Mouse (Mus musculus): ENCODE results near the gene Trpc4.
A peak's percentile ranks its signal among the peaks of the same experiment; 100 is the strongest.

DNA sequence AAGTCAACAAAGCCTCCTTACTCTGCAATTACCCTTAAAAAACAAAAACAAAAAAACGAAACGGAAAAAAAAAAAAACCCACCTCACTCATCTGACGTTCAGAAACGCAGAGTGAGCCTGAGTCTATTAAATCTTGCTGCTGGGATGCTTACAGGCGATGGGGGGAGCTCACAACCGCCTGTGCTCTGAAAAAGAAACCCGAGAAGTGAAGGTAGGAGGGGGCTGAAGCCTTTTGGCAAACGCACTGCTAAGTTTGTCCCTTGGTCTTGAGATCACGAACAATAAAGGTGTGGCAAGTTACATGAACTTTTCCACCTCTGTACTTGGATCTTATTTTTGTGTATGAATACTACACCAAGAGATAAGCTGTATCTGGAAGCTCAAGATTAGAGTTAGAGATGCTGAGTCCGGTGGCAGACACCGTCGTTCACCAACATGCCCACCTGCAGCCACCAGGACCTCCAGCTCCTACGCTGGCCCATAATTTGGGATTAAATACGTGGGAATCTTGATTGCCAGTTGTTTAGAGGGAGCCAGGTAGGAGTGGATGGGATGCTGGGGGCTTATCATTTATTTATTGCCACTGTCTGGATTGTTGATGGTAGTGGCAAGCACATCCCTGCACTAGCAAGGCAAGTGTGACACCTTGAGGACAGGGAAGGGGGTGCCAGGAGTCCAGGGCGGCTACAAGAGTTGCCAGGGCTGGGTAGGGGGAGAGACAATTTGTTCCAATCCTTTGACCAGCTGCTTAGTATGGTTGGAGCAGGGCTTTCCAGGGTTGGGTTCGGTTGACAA is 794 bp upstream of the Trpc4 start:
- TF ChIP-seq POLR2A (IDR thresholded peaks at IDR 0.05; ENCODE audit: borderline replicate concordance, insufficient read depth, low read length) = no peak
- TF ChIP-seq CTCF (IDR thresholded peaks at IDR 0.05; ENCODE audit: borderline replicate concordance, insufficient read depth, low read depth, low read length) = peak; percentile 73
